Mouse (Mus musculus) spleen, postnatal 36 days (tissue): Measurements from ENCODE around the gene 1700017N19Rik.

Source experiments
- DNase-seq, 2 experiments: peaks; one replicate each; pipeline ENCODE4 v3.0.0; 2022; ENCODE audit warnings: low spot score in 2 of 2, mixed read lengths in 1 of 2

The 1700017N19Rik gene

GRCm38 (mm10) chr10:100661970-100662590, 71.8 kb downstream of the 1700017N19Rik start:
- no peak for DNase-seq
